Mouse (Mus musculus) thymus, adult 2 months (tissue): ENCODE data around the gene Olfr549. TPM values are rescaled to one million over a fixed set of nuclear protein-coding genes. Genes with fewer than 3 reads are reported as not detected.

Source experiments
- DNase-seq: peaks from one replicate; pipeline ENCODE4 v3.0.0; 2021
- H3K27ac ChIP-seq: fragments of 200-500 bp; 2 replicates; pipeline ENCODE4 v1.5.1; 2012; ENCODE audit warnings: low read length, control low read depth; ENCODE audit not compliant: control insufficient read depth, insufficient read depth
- H3K27me3 ChIP-seq: fragments of 200-500 bp; 2 replicates; pipeline ENCODE4 v1.6.1; 2012; ENCODE audit warnings: mild to moderate bottlenecking, low read length, moderate library complexity, mixed read lengths; ENCODE audit not compliant: control insufficient read depth, insufficient read depth
- H3K36me3 ChIP-seq: fragments of 200-500 bp; 2 replicates; pipeline ENCODE4 v1.6.1; 2012; ENCODE audit warnings: mild to moderate bottlenecking, low read length, moderate library complexity; ENCODE audit not compliant: control insufficient read depth, insufficient read depth
- H3K4me1 ChIP-seq: fragments of 200-500 bp; replicated peaks from 2 replicates; pipeline ENCODE4 v1.6.1; 2012; ENCODE audit warnings: low read length; ENCODE audit not compliant: control insufficient read depth, insufficient read depth
- H3K4me3 ChIP-seq: fragments of 200-500 bp; 2 replicates; pipeline ENCODE4 v1.5.1; 2012; ENCODE audit warnings: mild to moderate bottlenecking, low read length, control low read depth, moderate library complexity; ENCODE audit not compliant: control insufficient read depth, insufficient read depth
- CTCF ChIP-seq: fragments of 200-500 bp; IDR thresholded peaks from 2 replicates; pipeline ENCODE4 v1.5.1; 2012; ENCODE audit warnings: mild to moderate bottlenecking, control low read depth, low read length, moderate library complexity, borderline replicate concordance; ENCODE audit not compliant: control insufficient read depth, poor library complexity, insufficient read depth; ENCODE audit errors: extremely low read depth
- POLR2A ChIP-seq: fragments of 200-500 bp; IDR thresholded peaks from 2 replicates; pipeline ENCODE4 v1.6.1; 2012; ENCODE audit warnings: mild to moderate bottlenecking, low read length, control low read depth, moderate library complexity; ENCODE audit not compliant: control insufficient read depth, poor library complexity, insufficient read depth; ENCODE audit errors: extremely low read depth
- WGBS: fragments of 180-500 bp; shearing (Covaris S2); methylation state at CpG from one replicate; pipeline ENCODE4 v1.1.7; 2018; 5-methylcytosine and 5-hydroxymethylcytosine counted together
- polyA plus RNA-seq: library from polyadenylated mRNA; depleted of rRNA; stranded (reverse); fragments of >200 nt; gene quantifications from 2 replicates; pipeline ENCODE4 v1.2.3, GENCODE M21; 2012

Olfr549 gene
- polyA plus RNA-seq, 1 experiment = not detected

DNA sequence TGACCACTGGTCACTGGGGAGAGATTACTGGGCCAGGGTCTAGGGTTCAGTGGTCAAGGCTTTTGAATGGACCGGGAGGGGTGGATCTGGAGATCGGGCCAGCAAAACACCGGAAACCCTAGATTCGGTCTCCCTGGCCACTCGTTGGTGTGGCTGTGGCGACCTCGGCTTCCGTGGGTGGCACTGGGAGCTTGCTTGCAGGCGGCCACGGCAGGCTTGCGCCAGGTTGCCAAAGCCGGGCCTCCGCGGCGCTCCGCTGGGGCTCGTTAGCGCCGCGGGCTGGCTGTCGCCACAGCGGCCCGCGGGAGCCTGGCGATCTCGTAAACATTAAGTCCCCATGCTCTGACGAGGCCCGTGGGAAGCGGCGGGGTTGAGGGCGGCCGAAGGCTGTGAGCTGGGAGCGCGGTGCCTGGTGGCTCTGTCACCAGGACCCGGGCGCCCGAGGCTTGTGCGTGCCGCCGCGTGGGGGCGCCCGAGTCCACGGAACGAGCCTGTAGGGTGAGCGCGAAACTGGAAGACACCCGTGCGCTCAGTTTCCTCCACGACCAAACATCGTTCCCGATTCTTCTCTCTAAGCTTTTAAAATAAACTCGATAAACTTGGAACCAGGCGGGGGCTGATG, 36.7 kb upstream of the Olfr549 start:
- H3K4me1 ChIP-seq = peaks cover 4% of the 10 kb centered on the region
- peak overlapping the region; percentile 42 for H3K4me3 ChIP-seq
- no peak overlapping the region for H3K27ac ChIP-seq
- 2% methylated on average over 54 of the region's 54 CpGs for WGBS
- peak; percentile 89 for DNase-seq
- peak; percentile 98 for TF ChIP-seq CTCF
- no peak for TF ChIP-seq POLR2A
- H3K27me3 ChIP-seq = no peaks in the 10 kb centered on the region
- H3K36me3 ChIP-seq = no peaks in the 10 kb centered on the region

DNA sequence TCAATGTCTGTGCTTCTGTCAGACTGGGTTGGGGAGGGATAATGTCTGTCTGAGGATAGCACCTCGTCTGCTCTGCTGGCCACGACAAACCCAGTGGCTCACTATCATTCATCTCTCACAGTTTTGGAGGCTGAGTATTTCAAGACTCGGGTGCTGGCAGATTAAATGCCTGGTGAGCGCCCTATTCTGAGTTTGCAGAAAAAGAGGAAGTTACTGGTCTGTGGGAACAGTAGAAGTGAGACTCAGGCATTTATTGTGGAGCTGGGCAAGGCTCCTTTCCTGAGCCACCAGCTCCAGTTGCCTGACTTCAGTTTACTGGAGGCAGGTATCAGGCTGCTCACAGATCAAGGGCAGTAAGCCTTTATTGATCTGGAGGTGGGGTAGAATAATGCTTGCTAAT, 35.5 kb upstream of the Olfr549 start:
- H3K27me3 ChIP-seq = no peaks in the 10 kb centered on the region
- WGBS = 19% methylated on average over 4 of the region's 4 CpGs
- H3K4me3 ChIP-seq = no peak overlapping the region
- TF ChIP-seq CTCF (no peak), POLR2A (no peak)
- no peak for DNase-seq
- H3K4me1 ChIP-seq = peaks cover 4% of the 10 kb centered on the region
- H3K36me3 ChIP-seq = no peaks in the 10 kb centered on the region
- no peak overlapping the region for H3K27ac ChIP-seq

DNA sequence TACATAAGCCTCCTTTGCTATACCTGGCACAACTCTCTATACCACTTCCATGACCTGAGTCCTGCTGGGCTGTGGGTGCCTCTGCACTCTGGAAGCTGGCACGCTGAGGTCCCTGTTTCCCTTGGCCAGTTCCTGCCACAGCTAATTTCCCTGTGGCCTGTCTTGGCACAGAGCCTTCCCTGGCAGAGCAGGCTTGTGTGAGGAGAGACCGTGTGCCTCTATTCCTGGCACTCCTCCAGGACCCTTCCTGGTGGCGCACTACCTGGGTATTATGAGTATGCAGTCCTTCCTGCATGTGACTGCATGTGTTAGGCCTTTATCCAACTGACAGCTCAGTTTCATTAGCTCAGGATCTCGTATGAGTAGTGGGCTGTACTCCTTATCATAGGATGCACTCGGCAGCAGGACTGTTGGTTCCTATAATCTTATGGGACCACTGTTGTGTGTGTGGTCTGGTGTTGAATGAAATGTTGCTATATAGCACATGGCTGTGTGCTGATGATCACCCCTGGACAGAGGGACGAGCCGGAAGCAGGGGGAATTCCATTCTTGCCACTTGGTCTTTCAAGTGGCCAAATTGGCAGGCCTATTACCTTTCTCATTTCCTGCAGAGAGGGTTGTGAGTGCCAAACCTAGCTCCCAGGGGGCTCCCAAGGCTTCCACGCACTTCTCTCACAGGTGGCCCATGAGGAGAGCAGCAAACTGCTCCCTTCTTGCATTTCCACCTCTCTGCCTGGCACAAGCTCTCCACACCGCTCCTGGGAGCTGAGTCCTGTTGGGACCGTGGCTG, 33.2 kb upstream of the Olfr549 start:
- H3K4me1 ChIP-seq = peaks cover 4% of the 10 kb centered on the region
- WGBS = 83% methylated on average over 10 of the region's 10 CpGs
- DNase-seq = no peak

DNA sequence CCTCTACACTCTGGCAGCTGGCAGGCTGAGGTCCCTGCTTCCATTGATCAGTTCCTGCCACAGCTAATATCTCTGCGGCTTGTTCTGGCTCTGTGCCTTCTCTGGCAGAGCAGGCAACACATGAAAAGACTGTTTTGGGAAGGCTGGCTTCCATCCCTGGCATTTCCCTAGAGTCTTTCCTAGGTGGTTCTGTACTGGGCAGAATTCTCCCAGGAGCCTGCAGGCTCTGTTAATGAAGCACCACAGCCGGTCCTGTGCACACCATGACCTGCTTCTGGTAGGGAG, 32.7 kb upstream of the Olfr549 start:
- Histone ChIP-seq H3K27me3 (no peaks in the 10 kb centered on the region), H3K4me3 (no peak overlapping the region), H3K27ac (no peak overlapping the region), H3K36me3 (no peaks in the 10 kb centered on the region), H3K4me1 (peaks cover 4% of the 10 kb centered on the region)
- 93% methylated on average over 2 of the region's 2 CpGs for WGBS
- TF ChIP-seq POLR2A (no peak), CTCF (no peak)
- no peak for DNase-seq

More for the DNA sequence above, 33.2 kb upstream of the Olfr549 start:
- no peaks in the 10 kb centered on the region for H3K27me3 ChIP-seq
- no peak overlapping the region for H3K27ac ChIP-seq
- H3K36me3 ChIP-seq = no peaks in the 10 kb centered on the region
- no peak overlapping the region for H3K4me3 ChIP-seq
- TF ChIP-seq POLR2A = no peak
- TF ChIP-seq CTCF = no peak

DNA sequence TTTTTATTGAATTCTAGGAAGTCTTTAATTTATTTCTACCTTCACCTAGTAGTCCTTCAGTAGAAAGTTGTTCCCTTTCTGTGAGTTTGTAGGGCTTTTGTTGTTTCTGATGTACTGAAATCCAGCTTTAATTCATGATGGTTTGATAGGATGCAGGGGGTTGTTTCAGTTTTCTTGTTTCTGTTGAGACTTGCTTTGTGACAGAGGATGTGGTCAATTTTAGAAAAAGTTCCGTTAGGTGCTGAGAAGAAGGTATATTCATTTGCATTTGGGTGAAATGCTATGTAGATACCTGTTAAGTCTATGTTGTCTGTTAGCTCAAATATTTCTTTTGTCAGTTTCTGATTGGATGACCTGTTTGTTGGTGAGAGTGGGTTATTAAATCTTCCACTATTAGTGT, 20.6 kb upstream of the Olfr549 start:
- no peak overlapping the region for H3K27ac ChIP-seq
- DNase-seq = no peak

DNA sequence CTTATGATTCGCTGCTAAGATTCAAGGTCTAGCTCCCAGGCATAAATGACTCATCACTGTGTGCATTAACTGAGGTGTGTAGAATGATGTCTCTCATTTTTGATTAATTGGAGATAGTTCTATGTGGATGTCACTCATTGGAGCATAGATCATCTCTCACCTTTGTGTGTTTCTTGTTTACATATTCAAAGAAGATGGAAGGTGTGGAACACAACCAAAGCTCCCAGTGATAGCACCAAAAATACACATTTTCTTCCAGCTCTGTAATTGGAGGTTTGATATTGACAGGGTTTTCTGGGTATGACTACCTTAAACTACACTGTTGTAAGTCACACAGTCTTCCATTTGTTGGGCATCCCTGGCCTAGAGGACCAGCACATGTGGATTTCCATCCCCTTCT, 15.2 kb upstream of the Olfr549 start, which contains the start of gene Olfr547:
Olfr547 (plus strand) TSS at position 301 of the 400 bp plus-strand sequence.
- 91% methylated on average over 1 of the region's 1 CpGs for WGBS
- no peak for TF ChIP-seq CTCF
- TF ChIP-seq POLR2A = no peak
- Histone ChIP-seq H3K4me1 (no peaks in the 10 kb centered on the region), H3K4me3 (no peak within 1 kb of the TSS), H3K36me3 (no peaks in the 10 kb centered on the region), H3K27me3 (no peaks in the 10 kb centered on the region), H3K27ac (no peak within 1 kb of the TSS)
- DNase-seq = no peak

More for the DNA sequence above, 20.6 kb upstream of the Olfr549 start:
- H3K4me1 ChIP-seq = no peaks in the 10 kb centered on the region
- no peak for TF ChIP-seq POLR2A
- no peak overlapping the region for H3K4me3 ChIP-seq
- WGBS = 16% methylated on average over 1 of the region's 1 CpGs
- no peaks in the 10 kb centered on the region for H3K36me3 ChIP-seq
- H3K27me3 ChIP-seq = no peaks in the 10 kb centered on the region
